Mouse (Mus musculus): ENCODE results near the gene Lgals7.
"Not testable (repeated sequence)": the region's sequence is repeated elsewhere in the genome, so short reads cannot be mapped to it uniquely, and the experiment has no call there.

The Lgals7 gene

GRCm38 (mm10) chr7:28877155-28877554, 13.5 kb downstream of the Lgals7 start:
- no peak for DNase-seq (ENCODE audit: low read depth)

DNA sequence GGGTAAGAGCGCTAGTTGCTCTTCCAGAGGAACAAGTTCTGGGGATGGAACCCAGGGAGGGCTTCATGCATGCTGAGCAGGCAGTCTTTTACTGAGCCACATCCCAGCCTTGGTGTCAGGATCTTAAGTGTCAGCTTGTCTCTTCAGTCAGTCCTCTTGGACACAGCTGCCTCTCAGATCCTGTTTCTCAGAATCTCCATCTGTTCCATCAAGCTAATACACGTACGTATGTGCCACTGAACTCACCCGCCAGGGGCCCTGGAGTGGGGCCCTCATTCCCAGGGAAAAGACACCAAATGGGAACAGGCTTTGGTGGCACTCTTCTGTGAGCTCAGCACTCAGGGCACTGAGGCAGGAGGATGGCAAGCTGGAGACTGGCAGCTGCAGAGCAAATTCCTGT, 14.2 kb downstream of the Lgals7 start:
- no peak for DNase-seq (ENCODE audit: low read depth)

DNA sequence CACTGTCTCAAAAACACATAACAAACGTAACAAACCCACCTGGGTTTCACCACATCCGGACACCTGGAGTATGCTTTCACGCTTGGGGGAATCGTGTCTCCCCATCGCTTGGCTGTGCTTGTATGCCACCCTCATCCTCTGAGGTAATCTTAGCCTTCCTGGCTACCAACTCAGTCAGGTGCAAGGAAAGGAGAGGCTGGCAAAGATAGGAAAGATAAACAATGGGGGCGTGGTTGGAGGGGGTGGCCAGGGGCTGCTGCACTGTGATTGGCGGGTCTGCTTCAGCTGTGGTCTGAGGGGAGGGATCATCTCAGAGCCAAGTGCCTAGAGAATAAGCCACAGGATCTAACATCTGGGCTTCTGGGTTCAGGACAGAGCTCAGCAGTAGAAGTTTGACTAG, 16.0 kb downstream of the Lgals7 start:
- no peak for DNase-seq (ENCODE audit: low read depth)

DNA sequence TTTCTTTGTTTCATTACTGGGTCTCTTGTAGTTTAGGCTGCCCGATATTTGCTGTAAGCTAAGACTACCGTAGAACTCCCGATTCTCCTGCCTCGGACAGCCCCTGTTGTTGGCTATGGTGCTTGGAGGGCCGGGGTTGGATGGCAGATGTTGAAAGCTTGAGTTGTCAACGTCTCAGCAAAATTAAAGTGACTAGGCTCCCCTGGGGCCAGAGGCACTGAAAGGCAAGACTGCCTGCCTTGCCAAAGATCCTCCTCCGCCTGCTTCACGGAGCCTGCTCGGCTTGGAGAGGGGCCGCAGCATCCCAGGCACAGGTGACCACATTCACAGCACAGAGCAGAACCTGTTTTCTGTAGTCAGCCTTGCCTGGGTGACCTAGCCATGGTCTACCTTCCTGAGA, 16.9 kb downstream of the Lgals7 start:
- no peak for DNase-seq (ENCODE audit: low read depth)

DNA sequence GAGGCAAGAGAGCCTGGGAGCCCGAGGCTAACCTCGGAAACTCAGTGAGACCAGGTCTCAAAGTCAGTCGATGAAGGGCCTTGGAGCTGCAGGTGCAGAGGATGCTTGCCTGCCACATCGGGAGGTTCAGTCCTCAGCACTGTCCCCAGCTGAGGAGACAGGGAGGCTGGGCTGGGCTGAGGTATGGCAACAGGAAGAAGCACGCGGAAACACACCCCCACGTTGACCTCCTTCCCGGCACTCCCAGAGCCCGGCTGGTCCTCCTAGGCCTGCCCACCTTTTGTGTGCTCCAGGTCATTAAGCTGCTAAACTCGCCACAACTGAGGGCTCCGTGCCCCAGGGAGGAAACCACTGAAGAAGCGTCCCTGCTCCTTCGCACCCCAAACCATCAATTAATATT, 17.5 kb downstream of the Lgals7 start, which contains the start of gene Capn12:
Gene Capn12, plus strand, starts transcription at position 224 of the 400 bp plus-strand sequence.
- no peak for DNase-seq (ENCODE audit: low read depth)

DNA sequence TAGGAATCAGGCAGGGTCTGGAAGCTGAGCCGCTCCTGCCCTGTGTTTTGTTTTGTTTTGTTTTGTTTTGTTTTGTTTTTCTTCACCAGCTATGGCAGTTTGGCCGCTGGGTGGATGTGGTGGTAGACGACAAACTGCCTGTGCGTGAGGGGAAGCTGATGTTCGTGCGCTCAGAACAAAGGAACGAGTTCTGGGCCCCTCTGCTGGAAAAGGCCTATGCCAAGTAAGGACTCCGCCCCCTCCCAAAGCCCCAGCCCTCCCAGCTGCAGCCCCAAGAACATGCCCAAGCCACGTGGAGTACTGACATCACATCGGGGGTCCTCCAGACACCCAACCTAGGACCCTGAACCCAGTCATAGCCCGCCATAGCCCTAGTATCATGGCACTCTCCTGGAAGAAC, 19.4 kb downstream of the Lgals7 start:
- DNase-seq (ENCODE audit: low read depth) = no peak

GRCm38 (mm10) chr7:28883704-28884103, 20.1 kb downstream of the Lgals7 start:
- not testable (repeated sequence) for DNase-seq (ENCODE audit: low read depth)

DNA sequence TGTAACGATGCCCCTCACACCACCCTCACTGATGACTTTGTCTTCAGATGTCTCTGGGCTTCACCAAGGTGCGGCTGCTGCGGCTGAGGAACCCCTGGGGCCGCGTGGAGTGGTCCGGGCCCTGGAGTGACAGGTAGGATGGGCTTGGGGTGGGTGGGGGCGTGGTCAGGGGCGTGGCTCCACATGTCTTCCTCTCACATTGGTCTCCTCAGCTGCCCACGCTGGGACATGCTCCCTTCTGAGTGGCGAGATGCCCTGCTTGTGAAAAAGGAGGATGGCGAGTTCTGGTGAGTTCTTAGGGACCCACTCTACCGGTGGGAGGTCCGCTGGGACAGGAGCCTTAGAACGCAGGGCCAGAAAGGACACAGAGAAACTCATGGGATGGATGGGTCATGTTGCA, 22.8 kb downstream of the Lgals7 start:
- no peak for DNase-seq (ENCODE audit: low read depth)

DNA sequence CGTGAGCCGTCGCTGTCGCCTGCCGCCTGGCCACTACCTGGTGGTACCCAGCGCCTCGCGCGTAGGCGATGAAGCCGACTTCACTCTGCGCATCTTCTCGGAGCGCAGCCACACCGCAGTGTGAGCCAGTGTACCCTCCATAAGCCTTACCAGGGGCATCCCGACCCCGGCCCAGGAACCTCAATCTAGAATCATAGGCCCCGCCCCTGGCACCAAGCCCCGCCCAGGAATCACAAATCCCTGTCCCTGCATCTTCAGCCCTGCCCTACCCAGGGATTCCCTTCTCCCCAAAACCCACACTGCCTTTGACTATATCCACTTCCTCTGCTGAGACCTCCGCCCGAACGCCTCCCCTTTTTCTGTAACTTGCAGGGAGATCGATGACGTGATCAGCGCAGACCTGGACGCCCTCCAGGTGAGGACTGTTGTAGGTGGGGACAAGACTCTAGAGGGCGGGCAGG, 25.1 kb downstream of the Lgals7 start:
- no peak for DNase-seq (ENCODE audit: low read depth)

- DNase-seq (ENCODE audit: low read depth) = no peak
These were observed 28.9 kb downstream of the Lgals7 start for GRCm38 (mm10) chr7:28892601-28893000.

DNA sequence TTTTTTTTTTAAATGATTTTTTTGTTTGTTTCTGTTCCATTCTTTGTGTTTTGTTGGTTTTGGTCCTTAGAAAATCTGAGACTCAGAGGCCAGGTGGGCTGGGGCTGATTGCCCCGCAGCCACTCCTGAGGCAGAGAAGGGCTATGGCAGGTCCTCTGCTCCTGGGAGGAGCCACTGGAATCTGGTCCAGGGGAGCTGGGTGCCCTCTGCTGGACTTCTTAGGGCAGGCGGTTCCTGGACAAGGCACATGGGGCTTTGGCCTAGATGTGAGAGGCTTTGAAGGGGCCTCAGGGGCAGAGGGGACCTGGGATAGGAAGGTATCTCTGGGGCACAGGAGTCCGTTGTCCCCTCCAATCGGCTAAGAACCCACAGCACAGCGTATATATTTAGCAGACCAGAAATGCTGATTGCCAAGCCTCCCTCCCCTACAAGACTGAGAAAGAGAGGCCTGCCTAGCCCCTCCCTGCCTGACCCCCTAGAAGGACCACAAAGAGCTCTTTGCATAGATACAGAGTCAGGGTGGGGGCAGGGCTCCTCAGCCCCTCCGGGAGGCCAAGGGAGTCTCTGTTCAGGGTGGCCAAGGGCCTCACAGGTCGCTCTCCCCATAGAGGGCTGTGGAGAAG, 30.1 kb downstream of the Lgals7 start:
- peak; percentile 84 for DNase-seq (ENCODE audit: low read depth)

GRCm38 (mm10) chr7:28894942-28895341, 31.3 kb downstream of the Lgals7 start:
- DNase-seq (ENCODE audit: low read depth) = no peak

DNA sequence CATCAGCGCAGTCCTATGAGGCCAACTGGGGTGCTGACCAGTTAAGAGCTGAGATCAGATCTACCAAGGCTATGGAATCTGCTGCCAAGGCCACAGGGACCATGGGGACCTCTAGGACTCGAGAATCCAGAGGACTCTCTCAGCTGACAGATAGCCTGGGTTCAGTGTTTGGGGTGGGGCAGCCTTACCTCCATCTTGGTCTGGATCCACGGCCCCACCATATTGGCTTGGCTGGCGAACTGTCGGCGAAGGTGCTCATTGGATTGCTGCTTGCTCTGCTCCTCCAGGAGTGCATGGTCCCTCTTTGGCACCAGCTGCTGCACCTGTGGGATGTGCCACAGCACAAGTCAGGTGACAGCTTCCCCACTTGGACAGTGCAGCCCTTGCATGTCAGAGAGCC, 34.0 kb downstream of the Lgals7 start:
- DNase-seq (ENCODE audit: low read depth) = no peak

DNA sequence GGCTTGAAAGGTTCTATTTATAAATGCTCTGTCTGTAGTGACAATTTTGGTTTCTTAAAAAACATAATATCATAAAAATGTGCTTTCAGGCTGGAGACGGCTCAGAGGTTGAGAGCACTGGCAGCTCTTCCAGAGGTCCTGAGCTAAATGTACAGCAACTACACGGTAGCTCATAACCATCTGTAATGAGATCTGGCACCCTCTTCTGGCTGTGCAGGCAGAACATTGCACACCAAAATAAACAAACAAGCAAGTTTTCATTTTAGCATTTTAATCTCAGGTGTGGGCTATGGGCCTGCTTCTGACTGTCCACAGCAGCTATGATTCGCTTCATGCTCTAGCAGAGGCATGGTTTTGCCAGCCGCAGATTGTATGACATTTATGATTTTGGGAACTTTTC, 36.3 kb downstream of the Lgals7 start:
- no peak for DNase-seq (ENCODE audit: low read depth)

DNA sequence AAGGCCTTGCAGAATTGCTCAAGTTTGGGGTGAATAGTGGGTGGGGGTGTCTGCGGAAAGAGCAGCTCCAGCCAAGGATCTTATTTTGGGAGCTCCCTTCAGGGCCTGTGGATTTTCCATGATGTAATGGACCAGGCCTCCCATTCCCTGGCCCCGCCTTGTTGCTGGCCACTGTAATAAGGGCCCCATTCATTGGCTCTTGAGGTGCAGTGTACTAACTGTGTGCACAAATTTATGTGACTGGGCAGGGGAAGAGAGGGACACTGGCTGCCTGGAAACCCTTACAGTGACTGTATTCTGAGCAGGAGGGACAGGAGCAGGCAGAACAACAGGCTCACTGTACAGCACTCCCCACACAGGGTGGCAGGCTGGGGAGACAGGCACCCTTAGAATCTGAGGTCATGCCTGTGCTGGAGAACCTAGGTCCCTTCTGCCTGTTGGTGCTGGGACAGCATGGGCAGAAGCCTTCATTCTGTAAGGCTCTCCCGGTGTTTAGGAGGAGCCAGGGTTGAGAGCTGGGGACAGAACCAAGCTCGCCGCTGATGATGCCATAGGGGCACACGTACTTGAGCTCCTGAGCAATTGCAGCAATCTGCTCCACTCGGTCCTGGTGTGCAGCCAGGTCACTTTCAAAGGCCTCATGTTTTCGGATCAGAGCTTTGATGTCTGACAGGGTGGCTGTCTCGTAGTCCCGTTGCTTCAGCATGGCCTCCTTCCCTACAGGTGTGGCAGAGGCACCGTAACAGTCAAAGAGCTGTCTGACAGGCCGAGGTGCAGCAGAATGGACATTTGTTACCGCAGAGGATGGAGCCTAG, 37.9 kb downstream of the Lgals7 start:
- DNase-seq (ENCODE audit: low read depth) = peak; percentile 61

GRCm38 (mm10) chr7:28902180-28902579, 38.5 kb downstream of the Lgals7 start:
- no peak for DNase-seq (ENCODE audit: low read depth)

DNA sequence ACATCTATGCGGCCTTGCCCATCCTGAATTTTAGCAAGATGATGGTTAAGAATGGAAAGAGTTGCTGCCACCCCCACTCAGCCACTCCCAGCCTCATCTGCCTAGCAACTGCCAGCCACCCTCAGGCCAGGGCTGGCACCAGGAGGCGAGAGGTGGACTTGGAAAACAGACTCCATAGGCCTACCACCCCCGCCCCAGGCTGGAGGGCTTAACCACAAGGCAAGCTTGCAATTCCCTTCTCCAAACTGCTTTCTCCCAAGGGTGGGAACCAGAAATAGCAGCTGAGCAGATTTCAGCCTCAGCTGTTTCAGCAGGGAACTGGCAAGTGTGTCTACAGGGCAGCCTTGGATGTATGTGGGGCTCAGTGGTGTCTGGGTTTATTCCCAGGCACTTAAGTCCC, 39.2 kb downstream of the Lgals7 start:
- DNase-seq (ENCODE audit: low read depth) = peak; percentile 25

- DNase-seq (ENCODE audit: low read depth) = no peak
These were observed 40.1 kb downstream of the Lgals7 start for GRCm38 (mm10) chr7:28903778-28904177.

DNA sequence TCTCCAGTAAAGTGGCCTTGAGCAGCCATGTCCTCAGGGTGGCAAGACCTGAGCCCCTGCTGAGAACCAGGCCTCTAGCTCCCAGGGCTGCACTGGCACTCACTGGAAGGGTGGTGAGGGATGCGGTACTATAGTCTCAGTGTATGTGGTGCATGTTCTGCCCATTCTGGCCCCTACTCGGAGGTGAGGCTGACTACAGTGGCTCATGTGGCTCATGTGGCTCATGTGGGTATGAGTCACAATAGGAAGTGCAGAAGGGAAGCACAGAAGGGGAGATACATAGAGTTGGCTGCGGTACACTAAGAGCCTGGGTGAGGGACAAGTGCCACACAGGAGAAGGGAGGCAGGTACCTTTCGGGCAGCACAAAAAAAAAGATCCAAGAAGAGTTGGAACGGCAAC, 43.5 kb downstream of the Lgals7 start:
- peak; percentile 17 for DNase-seq (ENCODE audit: low read depth)

DNA sequence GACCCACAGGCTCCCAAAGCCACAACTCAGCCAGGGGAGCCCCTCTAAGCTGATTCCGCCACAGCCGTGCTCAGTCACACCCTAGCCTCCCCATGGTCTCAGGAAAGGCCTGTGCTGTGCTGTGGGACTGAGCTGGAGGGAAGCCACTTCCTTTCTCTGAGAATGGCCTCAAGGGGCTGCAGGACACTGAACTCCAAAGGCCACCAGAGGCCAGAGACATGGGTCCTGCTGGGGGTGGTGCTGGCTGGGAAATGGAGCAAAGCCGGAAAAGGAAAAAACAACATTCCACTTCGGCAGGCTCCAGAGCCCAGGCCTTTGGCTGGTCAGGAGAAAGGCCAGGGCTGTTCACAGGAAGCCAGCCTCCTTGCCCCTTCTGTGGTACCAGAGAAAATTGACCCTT, 48.0 kb downstream of the Lgals7 start:
- no peak for DNase-seq (ENCODE audit: low read depth)

DNA sequence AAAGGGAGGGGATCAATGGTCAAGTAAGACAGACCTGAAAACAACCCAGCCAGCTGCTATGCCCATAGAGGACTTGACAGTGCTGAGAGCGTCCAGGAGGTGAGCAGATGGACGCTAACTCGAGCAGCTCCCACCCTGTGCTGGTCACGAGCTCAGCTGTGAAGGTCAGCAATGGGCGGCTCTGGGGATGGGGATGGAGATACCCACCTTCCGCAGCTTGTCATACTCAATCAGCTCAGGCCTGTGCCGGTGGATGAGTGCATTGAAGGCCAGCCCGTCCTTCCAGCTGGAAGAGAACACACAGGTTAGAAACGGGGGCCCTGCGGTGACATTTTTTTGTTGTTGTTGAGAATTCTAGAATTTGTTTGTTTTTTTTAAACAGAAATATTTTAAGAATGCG, 49.5 kb downstream of the Lgals7 start:
- DNase-seq (ENCODE audit: low read depth) = no peak

Measured in NIH3T3 (cell line).